Mouse (Mus musculus) testis, adult 2 months (tissue): ENCODE results near the gene Akr1d1.

ENCODE experiments used
- CTCF ChIP-seq: fragments of 200-500 bp; IDR thresholded peaks from 2 replicates; pipeline ENCODE4 v1.5.1; 2012; ENCODE audit warnings: low read depth, mild to moderate bottlenecking, inconsistent platforms, low read length, moderate library complexity; ENCODE audit not compliant: control insufficient read depth, insufficient read depth, insufficient replicate concordance
- POLR2A ChIP-seq: fragments of 200-500 bp; IDR thresholded peaks from 2 replicates; pipeline ENCODE4 v1.6.1; 2012; ENCODE audit warnings: low read depth, mild to moderate bottlenecking, inconsistent platforms, low read length, moderate library complexity; ENCODE audit not compliant: control insufficient read depth

DNA sequence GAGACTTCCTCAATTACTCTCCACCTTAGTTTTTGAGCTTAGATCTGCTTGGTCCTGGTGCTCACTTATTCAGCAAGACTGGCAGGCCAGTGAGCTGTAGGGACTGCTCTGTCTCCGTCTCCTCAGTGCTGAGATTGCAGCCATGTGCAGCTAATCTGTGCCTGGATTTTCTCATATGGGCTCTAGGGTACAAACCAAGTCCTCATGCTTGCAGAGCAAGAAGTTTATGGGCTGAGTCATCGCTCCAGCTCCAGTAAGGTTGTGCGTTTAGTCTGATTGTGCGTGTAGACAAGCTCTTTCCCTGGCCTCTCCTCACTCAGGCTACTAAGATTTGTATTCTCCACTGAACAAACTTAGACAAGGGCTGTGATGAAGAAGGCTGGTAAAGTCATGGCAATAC lies 43.5 kb upstream of the Akr1d1 start:
- TF ChIP-seq POLR2A (no peak), CTCF (no peak)
